Mouse (Mus musculus): ENCODE data around the gene Nfatc3. TPM values are rescaled to one million over a fixed set of nuclear protein-coding genes. Genes with fewer than 3 reads are reported as not detected.

Gene Nfatc3
- total RNA-seq, 2 experiments from 2014 or later, result 37.3 to 48.0 TPM

GRCm38 (mm10) chr8:106056455-106056982 is 2.1 kb upstream of the Nfatc3 start:
- no peak for DNase-seq

GRCm38 (mm10) chr8:106059613-106060371 is 1.2 kb downstream of the Nfatc3 start:
- DNase-seq, result peak; percentile 66 to 67

- no peak for DNase-seq
Measured at GRCm38 (mm10) chr8:106060521-106060920, 1.9 kb downstream of the Nfatc3 start.

GRCm38 (mm10) chr8:106061686-106062085 is 3.0 kb downstream of the Nfatc3 start:
- DNase-seq, result no peak

- no peak for DNase-seq
Measured at GRCm38 (mm10) chr8:106063046-106063445, 4.4 kb downstream of the Nfatc3 start.

- DNase-seq, result no peak
Measured at GRCm38 (mm10) chr8:106066721-106067120, 8.1 kb downstream of the Nfatc3 start.

DNA sequence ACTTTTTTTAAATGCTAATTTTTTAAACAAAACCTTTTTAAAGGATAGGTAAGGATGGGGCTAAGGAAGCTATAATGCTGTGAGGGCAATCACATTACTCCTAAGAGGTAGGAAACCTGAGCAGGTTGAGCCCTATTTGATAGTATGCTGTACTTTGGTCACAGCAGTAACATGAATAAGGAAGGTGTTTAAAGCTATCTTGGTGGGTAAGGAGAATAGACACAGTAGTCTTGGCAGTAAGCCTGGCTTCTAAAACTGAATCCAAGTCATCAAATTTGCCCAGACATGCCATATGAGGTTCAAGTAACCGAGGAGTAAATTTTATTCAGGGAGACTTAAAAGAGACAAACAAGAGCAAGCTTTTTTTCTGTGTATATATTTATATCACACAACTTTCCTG is 10.9 kb downstream of the Nfatc3 start:
- DNase-seq, result no peak

GRCm38 (mm10) chr8:106072113-106072512 is 13.5 kb downstream of the Nfatc3 start:
- DNase-seq, result no peak

GRCm38 (mm10) chr8:106074236-106074635 is 15.6 kb downstream of the Nfatc3 start:
- peak; percentile 76 to 78 for DNase-seq

GRCm38 (mm10) chr8:106074659-106075058 is 16.0 kb downstream of the Nfatc3 start:
- DNase-seq, result no peak

DNA sequence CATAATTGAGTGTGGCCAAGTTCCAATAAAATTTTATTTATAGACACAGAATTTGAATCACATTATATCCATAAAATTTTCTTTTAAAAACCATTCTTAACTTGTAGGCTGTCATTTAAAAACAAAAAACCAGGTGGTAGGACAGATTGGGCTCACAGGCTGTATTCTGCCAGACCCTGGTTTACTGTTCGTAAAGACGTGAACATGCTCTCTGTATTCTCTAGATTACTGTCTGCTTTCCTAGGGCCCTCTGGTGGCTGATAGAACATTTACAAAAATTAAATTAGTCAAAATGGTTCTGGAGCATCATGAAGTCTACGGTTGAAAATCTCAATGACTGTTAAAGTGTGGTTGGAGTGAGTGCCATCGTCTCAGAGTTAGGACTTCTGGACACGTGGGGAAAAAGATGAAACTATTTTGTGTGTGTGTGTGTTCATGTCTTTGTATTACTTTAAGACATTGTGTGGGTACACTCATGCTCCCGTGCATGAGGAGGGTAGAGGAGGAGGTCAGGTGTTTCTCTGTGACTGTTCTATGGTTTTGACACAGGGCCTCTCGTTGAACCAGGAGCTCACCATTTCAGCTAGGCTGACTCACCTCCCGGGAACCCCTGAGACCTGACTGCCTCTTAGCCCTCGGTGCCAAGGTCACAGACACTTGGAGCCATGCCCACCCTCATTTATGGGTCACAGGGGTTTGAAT is 16.7 kb downstream of the Nfatc3 start:
- DNase-seq, result peak; percentile 83 to 86

- DNase-seq, result no peak
Measured at GRCm38 (mm10) chr8:106075863-106076174, 17.2 kb downstream of the Nfatc3 start.

- peak in 1 of 2 experiments; percentile 62 for DNase-seq
Measured at GRCm38 (mm10) chr8:106076612-106077011, 18.0 kb downstream of the Nfatc3 start.

DNA sequence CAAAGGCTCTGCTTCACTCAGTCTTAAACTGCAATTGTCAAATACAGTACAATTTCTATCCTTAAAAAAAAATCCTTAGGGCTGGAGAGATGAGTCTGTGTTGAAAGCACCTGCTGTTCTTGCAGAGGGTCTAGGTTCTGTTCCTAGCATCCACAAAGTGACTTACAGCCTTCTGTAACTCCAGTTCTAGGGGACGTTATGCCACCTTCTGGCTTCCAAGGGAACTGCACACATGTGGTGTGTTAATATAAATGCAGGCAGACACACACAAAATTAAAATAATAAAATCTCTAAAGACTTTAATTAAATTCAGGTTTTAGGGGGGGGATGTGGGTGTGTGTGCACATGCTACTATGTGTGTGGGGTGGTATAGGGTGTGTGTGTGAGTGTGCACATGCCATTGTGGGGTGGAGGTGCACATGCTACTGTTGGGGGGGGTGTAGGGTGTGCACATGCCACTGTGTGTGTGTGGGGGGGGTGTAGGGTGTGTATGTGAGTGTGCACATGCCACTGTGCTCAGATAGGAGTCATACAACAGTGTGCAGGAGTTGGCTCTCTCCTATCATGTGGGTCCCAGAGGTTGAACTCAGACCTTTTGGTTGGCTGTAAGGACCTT is 18.9 kb downstream of the Nfatc3 start:
- no peak for DNase-seq

GRCm38 (mm10) chr8:106102321-106102720 is 43.7 kb downstream of the Nfatc3 start:
- DNase-seq, result no peak

DNA sequence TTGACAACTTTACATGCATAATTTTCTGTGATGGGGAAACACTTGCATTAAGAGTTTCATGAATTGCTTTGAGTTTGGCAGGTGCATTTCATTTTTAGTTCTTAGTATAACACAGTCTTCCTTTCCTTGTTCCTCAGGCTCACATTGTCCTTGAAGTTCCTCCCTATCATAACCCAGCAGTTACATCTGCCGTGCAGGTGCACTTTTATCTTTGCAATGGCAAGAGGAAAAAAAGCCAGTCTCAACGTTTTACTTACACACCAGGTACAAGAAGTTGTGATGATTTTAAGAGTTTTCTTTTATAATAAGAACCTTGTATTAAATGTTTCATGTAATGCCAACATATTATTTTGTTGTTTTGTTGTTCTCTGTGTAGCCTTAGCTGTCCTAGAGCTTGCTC is 45.2 kb downstream of the Nfatc3 start:
- no peak for DNase-seq

DNA sequence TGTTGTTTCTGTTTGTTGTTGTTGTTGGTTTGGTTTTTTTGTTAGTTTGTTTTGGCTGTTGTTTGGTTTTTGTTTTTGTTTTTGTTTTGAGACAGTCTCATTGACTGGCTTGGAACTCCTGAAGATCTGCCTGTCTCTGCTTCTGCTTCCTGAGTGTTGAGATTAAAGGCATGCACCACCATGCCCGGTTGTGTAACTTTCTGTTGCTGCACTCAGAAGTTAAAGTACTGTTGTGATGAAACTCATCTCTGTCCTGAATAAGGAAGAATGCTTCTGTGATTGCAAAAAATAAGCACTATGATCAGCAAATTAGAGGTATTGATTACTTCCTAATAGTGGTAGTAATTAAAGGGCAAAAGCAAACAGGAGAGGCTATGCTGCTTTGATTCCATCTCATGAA is 47.6 kb downstream of the Nfatc3 start:
- no peak for DNase-seq

- DNase-seq, result no peak
Measured at GRCm38 (mm10) chr8:106108080-106108479, 49.4 kb downstream of the Nfatc3 start.

DNA sequence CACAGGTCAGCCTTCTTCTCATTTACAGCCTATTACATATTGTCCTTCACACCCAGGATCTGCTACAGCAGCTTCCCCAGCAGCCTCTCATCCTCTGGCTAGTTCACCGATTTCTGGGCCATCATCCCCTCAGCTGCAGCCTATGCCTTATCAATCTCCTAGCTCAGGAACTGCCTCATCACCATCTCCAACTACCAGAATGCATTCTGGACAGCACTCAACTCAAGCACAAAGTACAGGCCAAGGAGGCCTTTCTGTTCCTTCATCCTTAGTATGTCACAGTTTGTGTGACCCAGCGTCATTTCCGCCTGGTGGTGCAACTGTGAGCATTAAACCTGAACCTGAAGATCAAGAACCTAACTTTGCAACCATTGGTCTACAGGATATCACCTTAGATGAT is 50.1 kb downstream of the Nfatc3 start:
- DNase-seq, result no peak

DNA sequence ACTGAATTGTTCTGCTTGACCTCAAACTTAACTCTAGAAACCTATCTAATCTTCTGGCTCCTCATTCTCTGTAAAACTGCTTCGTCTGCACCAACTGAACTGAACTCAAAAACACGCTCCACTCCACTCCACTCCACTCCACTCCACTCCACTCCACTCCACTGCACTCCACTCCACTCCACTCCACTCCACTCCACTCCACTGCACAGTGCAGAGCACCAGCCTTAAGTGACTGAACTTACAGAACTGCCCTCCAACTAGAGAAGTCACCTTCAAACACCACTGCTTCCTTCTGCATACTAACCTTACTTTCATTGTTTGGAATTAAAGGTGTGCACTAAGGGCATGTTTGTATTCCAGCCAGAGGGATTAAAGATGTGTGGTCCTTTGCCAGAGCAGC is 53.4 kb downstream of the Nfatc3 start:
- DNase-seq, result no peak

DNA sequence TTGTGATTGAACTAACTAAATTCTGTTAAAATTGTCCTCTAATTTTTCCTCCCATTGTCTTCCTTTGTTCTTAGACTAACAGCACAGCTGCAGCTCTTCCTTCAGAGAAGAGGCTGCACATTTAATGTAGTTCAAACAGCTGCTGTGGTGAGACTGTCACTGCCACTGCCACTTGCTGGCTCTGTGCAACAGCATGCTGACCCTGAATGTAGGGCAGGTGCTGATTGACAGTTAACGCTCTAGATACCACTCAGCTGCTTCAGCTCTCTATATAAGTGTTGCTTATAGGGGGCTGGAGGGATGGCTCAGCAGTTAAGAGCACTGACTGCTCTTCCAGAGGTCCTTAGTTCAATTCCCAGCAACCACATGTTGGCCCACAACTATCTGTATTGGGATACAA is 53.9 kb downstream of the Nfatc3 start:
- DNase-seq, result no peak

DNA sequence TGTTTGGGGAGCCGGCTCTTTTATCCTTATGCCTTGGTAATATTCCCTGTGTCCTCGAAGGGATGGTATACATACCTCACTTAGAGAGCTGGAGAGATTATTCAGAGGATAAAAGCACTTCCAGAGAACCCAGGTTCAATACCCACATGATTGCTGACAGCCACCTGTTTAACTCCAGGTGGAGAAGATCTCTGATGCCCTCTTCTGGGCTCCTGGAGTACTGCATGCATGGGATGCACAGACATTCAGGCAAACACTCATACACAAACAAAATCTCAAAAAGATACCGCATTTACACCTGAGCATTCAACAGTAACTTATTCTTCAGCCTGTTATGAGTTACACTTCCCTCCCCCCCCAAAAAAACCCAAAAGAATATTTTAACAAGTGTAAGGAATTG is 57.3 kb downstream of the Nfatc3 start:
- peak in 1 of 2 experiments; percentile 25 for DNase-seq

- no peak for DNase-seq
Measured at GRCm38 (mm10) chr8:106123443-106123842, 64.8 kb downstream of the Nfatc3 start.
